Mouse (Mus musculus) midbrain, embryonic 16.5 days (tissue): ENCODE data around the gene Gm38100. TPM values are rescaled to one million over a fixed set of nuclear protein-coding genes. Genes with fewer than 3 reads are reported as not detected.

Source experiments
- ATAC-seq: fragments of 200-750 bp; cut with Nextera tagmentation; 2 replicates; pipeline ENCODE4 v1.8.0; 2017; ENCODE audit warnings: moderate TSS enrichment
- H3K27ac ChIP-seq: fragments of 300-500 bp; sonication (generic); 2 replicates; pipeline ENCODE4 v1.5.1; 2014; ENCODE audit warnings: mild to moderate bottlenecking, low read length, mixed read lengths
- H3K27me3 ChIP-seq: fragments of 300-500 bp; sonication (generic); 2 replicates; pipeline ENCODE4 v1.6.1; 2014; ENCODE audit warnings: low read depth, low read length, mixed read lengths; ENCODE audit not compliant: control insufficient read depth, insufficient read depth
- H3K36me3 ChIP-seq: fragments of 300-500 bp; sonication (generic); 2 replicates; pipeline ENCODE4 v1.6.1; 2014; ENCODE audit warnings: mild to moderate bottlenecking, low read length, moderate library complexity, mixed read lengths; ENCODE audit not compliant: control insufficient read depth, insufficient read depth
- H3K4me1 ChIP-seq: fragments of 300-500 bp; sonication (generic); 2 replicates; pipeline ENCODE4 v1.6.1; 2014; ENCODE audit warnings: mild to moderate bottlenecking, low read length, mixed read lengths; ENCODE audit not compliant: control insufficient read depth, insufficient read depth
- H3K4me2 ChIP-seq: fragments of 300-500 bp; sonication (generic); 2 replicates; pipeline ENCODE4 v1.6.1; 2014; ENCODE audit warnings: mild to moderate bottlenecking, low read length, mixed read lengths
- H3K4me3 ChIP-seq: fragments of 300-500 bp; sonication (generic); 2 replicates; pipeline ENCODE4 v1.5.1; 2014; ENCODE audit warnings: low read depth, mild to moderate bottlenecking, low read length, moderate library complexity, mixed read lengths
- H3K9ac ChIP-seq: fragments of 300-500 bp; sonication (generic); 2 replicates; pipeline ENCODE4 v1.6.1; 2014; ENCODE audit warnings: low read depth, low read length, mixed read lengths
- H3K9me3 ChIP-seq: fragments of 300-500 bp; sonication (generic); replicated peaks from 2 replicates; pipeline ENCODE4 v1.6.1; 2014; ENCODE audit warnings: mild to moderate bottlenecking, low read length, mixed read lengths; ENCODE audit not compliant: control insufficient read depth, poor library complexity, severe bottlenecking
- WGBS: fragments of 180-500 bp; shearing (Covaris S2); extraction: QIAGEN DNeasy Blood & Tissue Kit; methylation state at CpG from one replicate; pipeline ENCODE4 v1.1.7; 2014; 5-methylcytosine and 5-hydroxymethylcytosine counted together
- polyA plus RNA-seq: library from polyadenylated mRNA; unstranded; fragments of >200 nt; fragmentation: Nextera tagmentation; extraction: Ambion mirVana; gene quantifications from 2 replicates; pipeline ENCODE4 v1.2.1, GENCODE M21; 2015

Gene Gm38100
- polyA plus RNA-seq, 1 experiment from 2014 or later = not detected

GRCm38 (mm10) chr1:175950421-175950820 is 30.3 kb downstream of the Gm38100 start:
- no peak for ATAC-seq
- Histone ChIP-seq H3K9me3 (no peaks in the 10 kb centered on the region), H3K4me3 (no peak overlapping the region), H3K27me3 (no peaks in the 10 kb centered on the region), H3K9ac (no peak overlapping the region), H3K4me2 (no peak overlapping the region), H3K27ac (no peak overlapping the region), H3K4me1 (no peaks in the 10 kb centered on the region), H3K36me3 (no peaks in the 10 kb centered on the region)
- WGBS = 76% methylated on average over 3 of the region's 3 CpGs

- no peak for ATAC-seq
- no peaks in the 10 kb centered on the region for H3K36me3 ChIP-seq
- H3K4me1 ChIP-seq = no peaks in the 10 kb centered on the region
- WGBS = 84% methylated on average over 2 of the region's 2 CpGs
- H3K9ac ChIP-seq = no peak overlapping the region
- H3K4me3 ChIP-seq = no peak overlapping the region
- no peak overlapping the region for H3K4me2 ChIP-seq
- no peak overlapping the region for H3K27ac ChIP-seq
- H3K27me3 ChIP-seq = no peaks in the 10 kb centered on the region
- no peaks in the 10 kb centered on the region for H3K9me3 ChIP-seq
These were observed 30.7 kb downstream of the Gm38100 start for GRCm38 (mm10) chr1:175950851-175951250.

- Histone ChIP-seq H3K27me3 (no peaks in the 10 kb centered on the region), H3K4me2 (no peak overlapping the region), H3K27ac (no peak overlapping the region), H3K4me1 (no peaks in the 10 kb centered on the region), H3K9me3 (no peaks in the 10 kb centered on the region), H3K4me3 (no peak overlapping the region), H3K9ac (no peak overlapping the region), H3K36me3 (no peaks in the 10 kb centered on the region)
- no peak for ATAC-seq
- 86% methylated on average over 2 of the region's 2 CpGs for WGBS
These were observed 41.7 kb downstream of the Gm38100 start for GRCm38 (mm10) chr1:175961786-175962185.

DNA sequence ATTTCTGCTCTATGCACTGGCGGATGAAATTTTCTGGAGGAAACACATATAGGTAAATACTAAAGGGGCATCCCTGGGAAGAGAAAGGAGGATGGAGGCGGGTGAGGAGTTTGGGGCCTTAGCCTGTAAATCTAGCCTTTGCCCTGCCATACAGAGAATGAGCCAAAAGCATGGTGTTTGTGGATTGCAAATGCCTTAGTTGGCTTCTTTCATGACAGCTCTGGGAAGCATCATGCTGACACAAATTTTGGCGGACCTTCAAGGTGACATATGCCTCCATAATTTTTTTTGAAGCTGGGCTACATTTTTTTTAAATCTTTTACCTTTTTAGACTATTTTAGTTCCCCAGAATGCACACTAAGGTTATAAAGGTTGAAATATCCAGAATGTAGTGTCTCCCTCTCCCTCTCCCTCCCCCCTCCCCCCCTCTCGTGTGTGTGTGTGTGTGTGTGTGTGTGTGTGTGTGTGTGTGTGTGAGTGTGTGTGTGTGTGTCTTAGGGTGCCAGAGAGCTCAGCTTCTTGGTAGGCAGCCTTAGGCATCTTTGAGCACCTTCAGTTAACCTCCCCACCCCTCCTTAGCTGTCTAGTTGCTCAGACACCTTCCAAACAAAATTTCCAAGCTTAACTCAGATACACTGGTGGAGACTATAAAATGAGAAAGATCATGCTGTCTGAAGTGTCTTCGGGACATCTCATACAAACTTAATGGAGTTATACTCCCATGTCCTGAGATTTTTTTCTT is 47.0 kb downstream of the Gm38100 start:
- H3K9ac ChIP-seq = no peak overlapping the region
- no peak overlapping the region for H3K4me2 ChIP-seq
- H3K36me3 ChIP-seq = no peaks in the 10 kb centered on the region
- 91% methylated on average over 5 of the region's 5 CpGs for WGBS
- H3K27me3 ChIP-seq = no peaks in the 10 kb centered on the region
- H3K4me1 ChIP-seq = no peaks in the 10 kb centered on the region
- no peaks in the 10 kb centered on the region for H3K9me3 ChIP-seq
- H3K27ac ChIP-seq = no peak overlapping the region
- H3K4me3 ChIP-seq = no peak overlapping the region
- no peak for ATAC-seq

GRCm38 (mm10) chr1:175970710-175971109 is 50.6 kb downstream of the Gm38100 start:
- Histone ChIP-seq H3K27me3 (no peaks in the 10 kb centered on the region), H3K4me2 (no peak overlapping the region), H3K9me3 (no peaks in the 10 kb centered on the region), H3K9ac (no peak overlapping the region), H3K4me3 (no peak overlapping the region), H3K36me3 (no peaks in the 10 kb centered on the region), H3K4me1 (no peaks in the 10 kb centered on the region), H3K27ac (no peak overlapping the region)
- 66% methylated on average over 5 of the region's 5 CpGs for WGBS
- 0 out of 2 replicates have a peak, but pooled peaks have one; percentile 54 for ATAC-seq

Other genes with a start within 250 kb of the Gm38100 start
- gene Opn3, start 227.6 kb upstream of the Gm38100 start, polyA plus RNA-seq = 8.6 and 9.8 TPM in 2 replicates
- gene Chml, start 227.4 kb upstream of the Gm38100 start, polyA plus RNA-seq = 3.6 and 4.2 TPM in 2 replicates
- not detected in 2 replicates for gene Wdr64, start 221.7 kb upstream of the Gm38100 start, polyA plus RNA-seq
- gene Exo1, start 39.7 kb upstream of the Gm38100 start, polyA plus RNA-seq = 4.2 and 5.2 TPM in 2 replicates
- gene Rbm8a2, start 58.8 kb downstream of the Gm38100 start, polyA plus RNA-seq = 0.41 and 0.63 TPM in 2 replicates